ENCODE assay signal across 9 mouse cellular contexts in genomic region chr19:8821146-8821545, GRCm38 (mm10). TPM values are rescaled to one million over a fixed set of nuclear protein-coding genes. Genes with fewer than 3 reads are reported as not detected.
DNase-seq lines count a peak whose midpoint lies in the region; ATAC-seq lines count a peak whose summit lies in the region.
"Had no signal": no experiment of that assay in that cellular context is flagged by ENCODE, and none has a peak within 500 bp of the region (broad histone marks: within the 10 kb centered on the region; RNA-seq: fewer than 3 reads in every experiment).

No protein-coding gene starts in this region.

- H3K4me2 ChIP-seq in heart, embryonic 15.5 days, result peak overlapping the region; percentile 83
- H3K4me2 ChIP-seq in embryonic facial prominence, embryonic 11.5 days (ENCODE audit: low read depth, low read length), result peak overlapping the region; percentile 83
- H3K4me2 ChIP-seq in midbrain, embryonic 16.5 days (ENCODE audit: low read length), result peak overlapping the region; percentile 100

- no peaks in the 10 kb centered on the region for H3K9me3 ChIP-seq in heart, embryonic 15.5 days (replicated peaks)
- no peaks in the 10 kb centered on the region for H3K9me3 ChIP-seq in embryonic facial prominence, embryonic 11.5 days (replicated peaks; ENCODE audit: control insufficient read depth, low read length)
- H3K9me3 ChIP-seq in midbrain, embryonic 16.5 days (replicated peaks; ENCODE audit: control insufficient read depth, low read length, poor library complexity, severe bottlenecking), result no peaks in the 10 kb centered on the region

- H3K9ac ChIP-seq in heart, embryonic 15.5 days, result peak overlapping the region; percentile 95
- H3K9ac ChIP-seq in embryonic facial prominence, embryonic 11.5 days (replicated peaks; ENCODE audit: low read length), result peak overlapping the region; percentile 96
- H3K9ac ChIP-seq in midbrain, embryonic 16.5 days (ENCODE audit: low read depth, low read length), result peak overlapping the region; percentile 74

- H3K4me1 ChIP-seq in heart, embryonic 15.5 days (replicated peaks), result peaks cover 37% of the 10 kb centered on the region
- H3K4me1 ChIP-seq in embryonic facial prominence, embryonic 11.5 days (ENCODE audit: control insufficient read depth, insufficient read depth, low read length), result no peaks in the 10 kb centered on the region; the same call in 1 of the 2 replicates
- H3K4me1 ChIP-seq in midbrain, embryonic 16.5 days (ENCODE audit: control insufficient read depth, insufficient read depth, low read length), result peaks cover 41% of the 10 kb centered on the region

- H3K27ac ChIP-seq in heart, embryonic 15.5 days, result peak overlapping the region; percentile 99
- no peak overlapping the region for H3K27ac ChIP-seq in embryonic facial prominence, embryonic 11.5 days (replicated peaks; ENCODE audit: low read depth, low read length)
- H3K27ac ChIP-seq in midbrain, embryonic 16.5 days (ENCODE audit: low read length), result no peak overlapping the region

- WGBS in heart, embryonic 15.5 days, result 0% methylated on average over 7 of the region's 7 CpGs
- WGBS in embryonic facial prominence, embryonic 11.5 days, result 2% methylated on average over 7 of the region's 7 CpGs
- 2% methylated on average over 7 of the region's 7 CpGs for WGBS in midbrain, embryonic 16.5 days

- peaks cover 33% of the 10 kb centered on the region for H3K36me3 ChIP-seq in heart, embryonic 15.5 days
- H3K36me3 ChIP-seq in embryonic facial prominence, embryonic 11.5 days (replicated peaks; ENCODE audit: control insufficient read depth, insufficient read depth, low read depth, low read length), result peaks cover 17% of the 10 kb centered on the region
- H3K36me3 ChIP-seq in midbrain, embryonic 16.5 days (ENCODE audit: control insufficient read depth, insufficient read depth, low read length), result peaks cover 17% of the 10 kb centered on the region

- no peak for DNase-seq in heart, postnatal 4 days
- no peak for DNase-seq in embryonic facial prominence, embryonic 11.5 days (ENCODE audit: low spot score)
- DNase-seq in kidney, adult 8-10 months, result peak; percentile 65 to 74
- no peak for DNase-seq in thymus, postnatal 0 days (ENCODE audit: low spot score)
- DNase-seq in left cerebral cortex, adult 18-20 months (ENCODE audit: low spot score in 2 of 2), result no peak
- DNase-seq in layer of hippocampus, adult 9-10 months (ENCODE audit: low spot score), result no peak

- peak overlapping the region; percentile 91 for H3K4me3 ChIP-seq in heart, embryonic 15.5 days
- peak overlapping the region; percentile 99 for H3K4me3 ChIP-seq in embryonic facial prominence, embryonic 11.5 days (ENCODE audit: low read depth, low read length)
- peak overlapping the region; percentile 99 for H3K4me3 ChIP-seq in midbrain, embryonic 16.5 days (ENCODE audit: low read depth, low read length)

- H3K27me3 ChIP-seq in heart, embryonic 15.5 days, result no peaks in the 10 kb centered on the region
- no peaks in the 10 kb centered on the region for H3K27me3 ChIP-seq in embryonic facial prominence, embryonic 11.5 days (ENCODE audit: control insufficient read depth, insufficient read depth, low read length)
- H3K27me3 ChIP-seq in midbrain, embryonic 16.5 days (ENCODE audit: control insufficient read depth, insufficient read depth, low read depth, low read length), result no peaks in the 10 kb centered on the region

- no peak for ATAC-seq in heart, embryonic 15.5 days (replicated peaks; ENCODE audit: insufficient number of reproducible peaks, insufficient read depth, low FRiP score, low read depth)
- ATAC-seq in embryonic facial prominence, embryonic 11.5 days (replicated peaks; ENCODE audit: insufficient number of reproducible peaks, low FRiP score, low TSS enrichment, low read depth), result no peak
- ATAC-seq in midbrain, embryonic 16.5 days, result no peak

RNA-seq across cellular contexts. Expression of gene Hnrnpul2, which starts 1.3 kb away (rescaled TPM):
- 2.6 and 3.1 TPM in 2 replicates for polyA plus RNA-seq in heart, embryonic 15.5 days (2015; fragmentation: Nextera tagmentation; extraction: Ambion mirVana)
- total RNA-seq in heart, postnatal 4 days (2021), result 10 to 100 TPM; 53.5 to 56.0 TPM
- 6.7 and 6.8 TPM in 2 replicates for polyA plus RNA-seq in embryonic facial prominence, embryonic 11.5 days (2014; fragmentation: Nextera tagmentation; extraction: Ambion mirVana)
- polyA plus RNA-seq in midbrain, embryonic 16.5 days (2015; fragmentation: Nextera tagmentation; extraction: Ambion mirVana), result 5.3 and 6.2 TPM in 2 replicates
- polyA plus RNA-seq in thymus, postnatal 0 days (2015; fragmentation: Nextera tagmentation; extraction: Ambion mirVana), result 4.3 and 5.3 TPM in 2 replicates
- total RNA-seq in left cerebral cortex, adult 18-20 months (2021), result 100 to 1,000 TPM; 123 to 127 TPM

RNA-seq across cellular contexts. Expression of gene Ttc9c, which starts 2.0 kb away (rescaled TPM):
- 30.9 and 36.2 TPM in 2 replicates for polyA plus RNA-seq in heart, embryonic 15.5 days (2015; fragmentation: Nextera tagmentation; extraction: Ambion mirVana)
- 10 to 100 TPM; 20.9 to 22.8 TPM for total RNA-seq in heart, postnatal 4 days (2021)
- 63.0 and 68.7 TPM in 2 replicates for polyA plus RNA-seq in embryonic facial prominence, embryonic 11.5 days (2014; fragmentation: Nextera tagmentation; extraction: Ambion mirVana)
- 55.0 and 61.6 TPM in 2 replicates for polyA plus RNA-seq in midbrain, embryonic 16.5 days (2015; fragmentation: Nextera tagmentation; extraction: Ambion mirVana)
- 44.1 and 49.8 TPM in 2 replicates for polyA plus RNA-seq in thymus, postnatal 0 days (2015; fragmentation: Nextera tagmentation; extraction: Ambion mirVana)
- 10 to 100 TPM; 38.7 to 42.4 TPM for total RNA-seq in left cerebral cortex, adult 18-20 months (2021)

RNA-seq across cellular contexts. Expression of gene AC129217.1, which starts 8.4 kb away (rescaled TPM):
- 0.36 TPM in 1 of 2 replicates, not detected in the other for polyA plus RNA-seq in heart, embryonic 15.5 days (2015; fragmentation: Nextera tagmentation; extraction: Ambion mirVana)
- not detected for total RNA-seq in heart, postnatal 4 days (2021)
- not detected in 2 replicates for polyA plus RNA-seq in embryonic facial prominence, embryonic 11.5 days (2014; fragmentation: Nextera tagmentation; extraction: Ambion mirVana)
- not detected in 2 replicates for polyA plus RNA-seq in midbrain, embryonic 16.5 days (2015; fragmentation: Nextera tagmentation; extraction: Ambion mirVana)
- polyA plus RNA-seq in thymus, postnatal 0 days (2015; fragmentation: Nextera tagmentation; extraction: Ambion mirVana), result not detected in 2 replicates
- 1 to 10 TPM in 1 of 2 experiments, not detected in 1; 2.3 TPM for total RNA-seq in left cerebral cortex, adult 18-20 months (2021)

RNA-seq across cellular contexts. Expression of gene Bscl2, which starts 16.1 kb away (rescaled TPM):
- 36.4 and 47.0 TPM in 2 replicates for polyA plus RNA-seq in heart, embryonic 15.5 days (2015; fragmentation: Nextera tagmentation; extraction: Ambion mirVana)
- 10 to 100 TPM; 26.2 to 27.5 TPM for total RNA-seq in heart, postnatal 4 days (2021)
- polyA plus RNA-seq in embryonic facial prominence, embryonic 11.5 days (2014; fragmentation: Nextera tagmentation; extraction: Ambion mirVana), result 29.9 and 39.1 TPM in 2 replicates
- 101 and 105 TPM in 2 replicates for polyA plus RNA-seq in midbrain, embryonic 16.5 days (2015; fragmentation: Nextera tagmentation; extraction: Ambion mirVana)
- polyA plus RNA-seq in thymus, postnatal 0 days (2015; fragmentation: Nextera tagmentation; extraction: Ambion mirVana), result 54.6 and 63.0 TPM in 2 replicates
- total RNA-seq in left cerebral cortex, adult 18-20 months (2021), result 100 to 1,000 TPM in 1 of 2 experiments, 10 to 100 TPM in 1; 98.1 to 112 TPM

RNA-seq across cellular contexts. Expression of gene Gng3, which starts 17.8 kb away (rescaled TPM):
- 1.3 and 5.0 TPM in 2 replicates for polyA plus RNA-seq in heart, embryonic 15.5 days (2015; fragmentation: Nextera tagmentation; extraction: Ambion mirVana)
- under 1 TPM in 1 of 2 experiments, not detected in 1; 0.16 TPM for total RNA-seq in heart, postnatal 4 days (2021)
- polyA plus RNA-seq in embryonic facial prominence, embryonic 11.5 days (2014; fragmentation: Nextera tagmentation; extraction: Ambion mirVana), result 39.8 and 44.8 TPM in 2 replicates
- 477 and 539 TPM in 2 replicates for polyA plus RNA-seq in midbrain, embryonic 16.5 days (2015; fragmentation: Nextera tagmentation; extraction: Ambion mirVana)
- 0.36 and 0.66 TPM in 2 replicates for polyA plus RNA-seq in thymus, postnatal 0 days (2015; fragmentation: Nextera tagmentation; extraction: Ambion mirVana)
- 100 to 1,000 TPM; 181 to 184 TPM for total RNA-seq in left cerebral cortex, adult 18-20 months (2021)
- total RNA-seq: gastrocnemius, adult 18-20 months had no signal

Comparison
In these comparisons a context has a peak if more than half of its experiments do, and no peak if none do; other contexts are left out.
1. DNase-seq: peak in kidney, adult 8-10 months (2 of 2); none in heart, postnatal 4 days (single experiment), embryonic facial prominence, embryonic 11.5 days (single experiment), thymus, postnatal 0 days (single experiment), left cerebral cortex, adult 18-20 months (0 of 2) and layer of hippocampus, adult 9-10 months (single experiment).
2. Peak in every context shown above with its lines, with median percentiles within 50 percentile points of each other: H3K4me2 ChIP-seq, H3K4me3 ChIP-seq and H3K9ac ChIP-seq.